9 mouse cellular contexts compared by ENCODE assay signal in the genomic region with DNA sequence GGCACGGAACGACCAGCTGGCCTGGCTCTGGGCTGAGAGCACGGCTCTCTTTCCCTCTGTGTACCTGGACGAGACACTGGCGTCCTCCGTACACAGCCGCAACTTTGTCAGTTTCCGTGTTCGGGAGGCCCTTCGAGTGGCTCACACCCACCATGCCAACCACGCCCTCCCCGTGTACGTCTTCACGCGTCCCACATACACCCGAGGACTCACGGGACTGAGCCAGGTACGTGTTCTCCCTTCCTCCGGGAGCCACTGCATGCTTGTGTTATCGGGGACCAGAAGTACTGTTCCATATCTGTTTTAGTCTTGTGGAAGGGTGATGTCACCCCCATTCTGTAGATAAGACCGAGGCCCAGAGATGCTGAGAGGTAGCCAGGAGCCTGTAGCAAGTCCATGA. TPM values are rescaled to one million over a fixed set of nuclear protein-coding genes. Genes with fewer than 3 reads are reported as not detected.
DNase-seq lines count a peak whose midpoint lies in the region; ATAC-seq and TF ChIP-seq lines count a peak whose summit lies in the region.
"Had no signal": no experiment of that assay in that cellular context is flagged by ENCODE, and none has a peak within 500 bp of the region (broad histone marks: within the 10 kb centered on the region; RNA-seq: fewer than 3 reads in every experiment).

No protein-coding gene starts in this region.

- no peaks in the 10 kb centered on the region for H3K27me3 ChIP-seq in heart, embryonic 10.5 days (ENCODE audit: insufficient read depth, poor library complexity, severe bottlenecking)
- H3K27me3 ChIP-seq in embryonic facial prominence, embryonic 10.5 days (replicated peaks; ENCODE audit: low read depth, poor library complexity, severe bottlenecking): no peaks in the 10 kb centered on the region
- H3K27me3 ChIP-seq in hindbrain, postnatal 0 days (ENCODE audit: insufficient read depth, low read length): no peaks in the 10 kb centered on the region
- no peaks in the 10 kb centered on the region for H3K27me3 ChIP-seq in midbrain, embryonic 11.5 days (ENCODE audit: control insufficient read depth, insufficient read depth, low read length)

- H3K36me3 ChIP-seq in heart, embryonic 10.5 days: peaks cover 44% of the 10 kb centered on the region
- H3K36me3 ChIP-seq in embryonic facial prominence, embryonic 10.5 days (replicated peaks): peaks cover 62% of the 10 kb centered on the region
- H3K36me3 ChIP-seq in hindbrain, postnatal 0 days (ENCODE audit: insufficient read depth, low read length): peaks cover 21% of the 10 kb centered on the region; the same call in 1 of the 2 replicates
- H3K36me3 ChIP-seq in midbrain, embryonic 11.5 days (ENCODE audit: control insufficient read depth, insufficient read depth, low read length): peaks cover 24% of the 10 kb centered on the region

- no peaks in the 10 kb centered on the region for H3K9me3 ChIP-seq in heart, embryonic 10.5 days
- H3K9me3 ChIP-seq in embryonic facial prominence, embryonic 10.5 days: no peaks in the 10 kb centered on the region
- H3K9me3 ChIP-seq in hindbrain, postnatal 0 days (ENCODE audit: low read length): no peaks in the 10 kb centered on the region
- H3K9me3 ChIP-seq in midbrain, embryonic 11.5 days (ENCODE audit: control insufficient read depth, low read length): no peaks in the 10 kb centered on the region; the same call in 1 of the 2 replicates

- ATAC-seq in hindbrain, postnatal 0 days: no peak
- ATAC-seq in midbrain, embryonic 11.5 days (ENCODE audit: low FRiP score): no peak

- intact Hi-C loops in heart, postnatal 36 days (cut with DNase I): no loop called here

- H3K27ac ChIP-seq in heart, embryonic 10.5 days: peak overlapping the region; percentile 97; the same call in 1 of the 2 replicates
- peak overlapping the region; percentile 95; the same call in 1 of the 2 replicates for H3K27ac ChIP-seq in embryonic facial prominence, embryonic 10.5 days (replicated peaks)
- no peak overlapping the region for H3K27ac ChIP-seq in hindbrain, postnatal 0 days
- no peak overlapping the region for H3K27ac ChIP-seq in midbrain, embryonic 11.5 days (ENCODE audit: low read depth, low read length)

- peak overlapping the region; percentile 81 for H3K4me3 ChIP-seq in heart, embryonic 10.5 days
- peak overlapping the region; percentile 79 for H3K4me3 ChIP-seq in embryonic facial prominence, embryonic 10.5 days
- peak overlapping the region; percentile 82; the same call in 1 of the 2 replicates for H3K4me3 ChIP-seq in hindbrain, postnatal 0 days (ENCODE audit: low read length)
- 0 out of 2 replicates have a peak overlapping the region, but pooled peaks have one; percentile 0 for H3K4me3 ChIP-seq in midbrain, embryonic 11.5 days (ENCODE audit: low read depth, low read length)

- peak overlapping the region; percentile 17; the same call in 1 of the 2 replicates for H3K9ac ChIP-seq in hindbrain, postnatal 0 days (replicated peaks; ENCODE audit: low read length)
- H3K9ac ChIP-seq in midbrain, embryonic 11.5 days (ENCODE audit: low read length): peak overlapping the region; percentile 95; the same call in 1 of the 2 replicates

- H3K4me1 ChIP-seq in heart, embryonic 10.5 days: peaks cover 62% of the 10 kb centered on the region
- peaks cover 58% of the 10 kb centered on the region for H3K4me1 ChIP-seq in embryonic facial prominence, embryonic 10.5 days
- peaks cover 21% of the 10 kb centered on the region for H3K4me1 ChIP-seq in hindbrain, postnatal 0 days (ENCODE audit: insufficient read depth, low read length)
- peaks cover 33% of the 10 kb centered on the region for H3K4me1 ChIP-seq in midbrain, embryonic 11.5 days (ENCODE audit: control insufficient read depth, insufficient read depth, low read length)

- H3K4me2 ChIP-seq in hindbrain, postnatal 0 days (ENCODE audit: low read depth, low read length): peak overlapping the region; percentile 83
- H3K4me2 ChIP-seq in midbrain, embryonic 11.5 days: peak overlapping the region; percentile 60; the same call in 1 of the 2 replicates

- peak; percentile 84 for DNase-seq in heart, embryonic 10.5 days (ENCODE audit: low spot score)
- DNase-seq in heart, postnatal 36 days: no peak
- no peak for DNase-seq in embryonic facial prominence, embryonic 10.5 days (ENCODE audit: low spot score)
- no peak for DNase-seq in hindbrain, postnatal 0 days (ENCODE audit: low spot score)
- DNase-seq in midbrain, embryonic 11.5 days (ENCODE audit: low spot score, missing footprints): no peak
- DNase-seq in cerebellum, adult 11-12 months: no peak
- DNase-seq in right cerebral cortex, postnatal 36 days (ENCODE audit: low spot score in 2 of 2): no peak
- DNase-seq in cerebellum, postnatal 14 days: no peak
- DNase-seq: adrenal gland, postnatal 36 days had no signal

- TF ChIP-seq CTCF in hindbrain, postnatal 0 days (IDR thresholded peaks at IDR 0.05; ENCODE audit: low read depth): no peak

- 60% methylated on average over 21 of the region's 21 CpGs for WGBS in heart, embryonic 10.5 days
- 94% methylated on average over 21 of the region's 21 CpGs for WGBS in embryonic facial prominence, embryonic 10.5 days
- 94% methylated on average over 21 of the region's 21 CpGs for WGBS in hindbrain, postnatal 0 days
- WGBS in midbrain, embryonic 11.5 days: 96% methylated on average over 21 of the region's 21 CpGs

RNA-seq across cellular contexts. Expression of a gene that starts 3.1 kb away (rescaled TPM):
- polyA plus RNA-seq in heart, embryonic 10.5 days (2016; fragmentation: Nextera tagmentation; extraction: Ambion mirVana): 116 and 128 TPM in 2 replicates
- 10 to 100 TPM; 36.4 to 39.0 TPM for total RNA-seq in heart, postnatal 36 days (2021)
- polyA plus RNA-seq in embryonic facial prominence, embryonic 10.5 days (2016; fragmentation: Nextera tagmentation; extraction: Ambion mirVana): 154 and 157 TPM in 2 replicates
- total RNA-seq in hindbrain, postnatal 0 days (2014; rRNA removed): 59.8 and 75.3 TPM in 2 replicates
- 39.8 and 40.6 TPM in 2 replicates for polyA plus RNA-seq in hindbrain, postnatal 0 days (2015; fragmentation: Nextera tagmentation; extraction: Ambion mirVana)
- 129 and 132 TPM in 2 replicates for polyA plus RNA-seq in midbrain, embryonic 11.5 days (2014; fragmentation: Nextera tagmentation; extraction: Ambion mirVana)

RNA-seq across cellular contexts. Expression of a gene that starts 5.9 kb away (rescaled TPM):
- polyA plus RNA-seq in heart, embryonic 10.5 days (2016; fragmentation: Nextera tagmentation; extraction: Ambion mirVana): 4.9 and 6.8 TPM in 2 replicates
- total RNA-seq in heart, postnatal 36 days (2021): 1 to 10 TPM; 5.1 to 5.7 TPM
- 8.4 and 9.1 TPM in 2 replicates for polyA plus RNA-seq in embryonic facial prominence, embryonic 10.5 days (2016; fragmentation: Nextera tagmentation; extraction: Ambion mirVana)
- 3.4 and 7.7 TPM in 2 replicates for total RNA-seq in hindbrain, postnatal 0 days (2014; rRNA removed)
- 3.3 and 4.9 TPM in 2 replicates for polyA plus RNA-seq in hindbrain, postnatal 0 days (2015; fragmentation: Nextera tagmentation; extraction: Ambion mirVana)
- polyA plus RNA-seq in midbrain, embryonic 11.5 days (2014; fragmentation: Nextera tagmentation; extraction: Ambion mirVana): 3.9 and 4.8 TPM in 2 replicates

RNA-seq across cellular contexts. Expression of a gene that starts 7.8 kb away (rescaled TPM):
- 64.7 and 70.0 TPM in 2 replicates for polyA plus RNA-seq in heart, embryonic 10.5 days (2016; fragmentation: Nextera tagmentation; extraction: Ambion mirVana)
- 10 to 100 TPM; 35.1 to 35.3 TPM for total RNA-seq in heart, postnatal 36 days (2021)
- 63.4 and 67.3 TPM in 2 replicates for polyA plus RNA-seq in embryonic facial prominence, embryonic 10.5 days (2016; fragmentation: Nextera tagmentation; extraction: Ambion mirVana)
- total RNA-seq in hindbrain, postnatal 0 days (2014; rRNA removed): 128 and 142 TPM in 2 replicates
- 115 and 119 TPM in 2 replicates for polyA plus RNA-seq in hindbrain, postnatal 0 days (2015; fragmentation: Nextera tagmentation; extraction: Ambion mirVana)
- polyA plus RNA-seq in midbrain, embryonic 11.5 days (2014; fragmentation: Nextera tagmentation; extraction: Ambion mirVana): 94.5 and 94.6 TPM in 2 replicates

RNA-seq across cellular contexts. Expression of a gene that starts 7.8 kb away (rescaled TPM):
- polyA plus RNA-seq in heart, embryonic 10.5 days (2016; fragmentation: Nextera tagmentation; extraction: Ambion mirVana): 14.8 and 15.3 TPM in 2 replicates
- total RNA-seq in heart, postnatal 36 days (2021): 10 to 100 TPM; 16.6 to 19.1 TPM
- polyA plus RNA-seq in embryonic facial prominence, embryonic 10.5 days (2016; fragmentation: Nextera tagmentation; extraction: Ambion mirVana): 18.9 and 20.3 TPM in 2 replicates
- total RNA-seq in hindbrain, postnatal 0 days (2014; rRNA removed): 29.9 and 32.8 TPM in 2 replicates
- polyA plus RNA-seq in hindbrain, postnatal 0 days (2015; fragmentation: Nextera tagmentation; extraction: Ambion mirVana): 17.8 and 19.4 TPM in 2 replicates
- polyA plus RNA-seq in midbrain, embryonic 11.5 days (2014; fragmentation: Nextera tagmentation; extraction: Ambion mirVana): 8.4 and 11.1 TPM in 2 replicates

RNA-seq across cellular contexts. Expression of a gene that starts 9.8 kb away (rescaled TPM):
- polyA plus RNA-seq in heart, embryonic 10.5 days (2016; fragmentation: Nextera tagmentation; extraction: Ambion mirVana): 0.36 and 0.70 TPM in 2 replicates
- under 1 TPM; 0.36 to 0.46 TPM for total RNA-seq in heart, postnatal 36 days (2021)
- polyA plus RNA-seq in embryonic facial prominence, embryonic 10.5 days (2016; fragmentation: Nextera tagmentation; extraction: Ambion mirVana): 0.48 and 0.96 TPM in 2 replicates
- 3.3 and 4.9 TPM in 2 replicates for total RNA-seq in hindbrain, postnatal 0 days (2014; rRNA removed)
- 1.7 and 1.9 TPM in 2 replicates for polyA plus RNA-seq in hindbrain, postnatal 0 days (2015; fragmentation: Nextera tagmentation; extraction: Ambion mirVana)
- polyA plus RNA-seq in midbrain, embryonic 11.5 days (2014; fragmentation: Nextera tagmentation; extraction: Ambion mirVana): 0.33 and 0.47 TPM in 2 replicates

Comparison
In these comparisons a context has a peak if more than half of its experiments do, and no peak if none do; other contexts are left out.
1. H3K27ac ChIP-seq: peak in heart, embryonic 10.5 days (single experiment) and embryonic facial prominence, embryonic 10.5 days (single experiment); none in hindbrain, postnatal 0 days (single experiment) and midbrain, embryonic 11.5 days (single experiment).
2. H3K4me3 ChIP-seq: peak in every context shown above with its lines; median percentile 82 in hindbrain, postnatal 0 days; 81 in heart, embryonic 10.5 days; 79 in embryonic facial prominence, embryonic 10.5 days; 0 in midbrain, embryonic 11.5 days.